Mouse (Mus musculus) kidney, adult 2 months (tissue): Measurements from ENCODE around the gene Def6.

Experiments
- CTCF ChIP-seq: fragments of 200-500 bp; conservative IDR thresholded peaks from 2 replicates; pipeline ENCODE4 v1.5.1; 2011; ENCODE audit warnings: low read depth, mild to moderate bottlenecking, control low read depth, low read length, moderate library complexity, mixed read lengths; ENCODE audit not compliant: insufficient read depth, insufficient read length
- POLR2A ChIP-seq: fragments of 200-500 bp; IDR thresholded peaks from one replicate; pipeline ENCODE4 v1.6.1; 2011; ENCODE audit warnings: low read depth, low read length, control low read depth

DNA sequence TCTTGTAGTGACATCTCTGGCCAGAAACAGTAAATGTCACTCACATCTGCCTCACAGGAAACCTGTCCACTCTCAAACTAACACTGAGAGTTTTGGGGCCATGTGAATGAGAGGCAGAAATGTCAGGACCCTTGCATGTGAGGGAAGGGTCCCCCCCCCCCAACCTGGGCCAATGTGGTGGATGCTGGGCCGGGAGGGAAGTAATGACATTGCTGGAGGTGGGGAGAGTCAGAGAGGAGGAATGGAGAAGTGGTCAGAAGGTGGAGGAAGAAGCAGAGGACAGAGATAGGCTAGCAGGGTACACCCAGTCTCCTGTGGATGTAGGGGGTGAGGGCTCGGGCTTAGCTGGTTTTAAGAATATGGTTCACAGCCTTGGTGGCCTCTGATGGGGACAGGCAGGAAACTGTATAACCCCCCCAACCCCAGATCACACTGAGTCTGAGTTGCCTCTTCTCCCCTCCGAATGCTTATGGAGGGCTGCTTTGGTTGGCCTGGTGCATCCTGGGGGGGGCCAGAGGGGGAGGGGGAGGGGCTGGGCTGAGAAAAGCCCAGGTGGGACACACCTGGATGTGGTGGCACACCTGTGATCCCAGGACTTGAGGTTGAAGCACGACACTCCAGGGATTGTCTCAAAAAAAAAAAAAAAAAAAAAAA lies 2.0 kb downstream of the Def6 start:
- no peak for TF ChIP-seq POLR2A
- no peak for TF ChIP-seq CTCF
